Comparison of ENCODE assay signal across 25 mouse cellular contexts in the genomic region with DNA sequence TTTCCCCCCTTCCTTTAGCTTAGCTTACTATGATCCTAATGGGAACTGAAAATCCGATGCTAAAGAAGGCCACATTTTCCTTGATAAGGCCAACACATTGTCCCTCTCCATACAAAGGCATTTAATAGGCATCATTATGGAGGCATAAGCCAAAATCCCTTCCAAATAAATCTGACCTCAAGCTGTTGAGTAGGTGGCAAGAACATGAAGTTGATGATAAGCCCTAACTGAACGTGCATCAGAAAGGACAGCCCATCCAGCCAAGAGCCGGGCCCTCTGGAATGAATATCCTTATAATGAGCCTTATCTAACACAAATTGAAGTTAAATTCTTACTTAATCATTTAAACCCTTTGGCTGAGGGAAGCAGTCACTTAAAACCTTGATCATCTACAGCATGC.
"Had no signal": no experiment of that assay in that cellular context is flagged by ENCODE, and none has a peak within 500 bp of the region (broad histone marks: within the 10 kb centered on the region; RNA-seq: fewer than 3 reads in every experiment).

No protein-coding gene starts in this region.

- H3K4me1 ChIP-seq: hindbrain, embryonic 10.5 days; hindbrain, embryonic 12.5 days; intestine, embryonic 15.5 days; limb, embryonic 10.5 days; limb, embryonic 12.5 days had no signal

- H3K27ac ChIP-seq: gastrocnemius, adult 2 months; heart, embryonic 13.5 days; hindbrain, embryonic 10.5 days; hindbrain, embryonic 12.5 days; hindbrain, embryonic 14.5 days; intestine, embryonic 15.5 days; layer of hippocampus, adult 2 months; left cerebral cortex, adult 2 months; limb, embryonic 10.5 days; limb, embryonic 12.5 days had no signal

- H3K4me2 ChIP-seq: heart, embryonic 11.5 days; heart, embryonic 13.5 days; hindbrain, embryonic 12.5 days; hindbrain, embryonic 14.5 days; intestine, embryonic 15.5 days; limb, embryonic 12.5 days had no signal

- H3K9me3 ChIP-seq: heart, embryonic 13.5 days; hindbrain, embryonic 10.5 days; hindbrain, embryonic 12.5 days; intestine, embryonic 15.5 days; limb, embryonic 10.5 days; limb, embryonic 12.5 days had no signal

- H3K9ac ChIP-seq: heart, embryonic 13.5 days; hindbrain, embryonic 12.5 days; hindbrain, embryonic 14.5 days; intestine, embryonic 15.5 days; limb, embryonic 12.5 days had no signal

- H3K4me3 ChIP-seq: gastrocnemius, adult 2 months; heart, embryonic 13.5 days; hindbrain, embryonic 10.5 days; hindbrain, embryonic 12.5 days; intestine, embryonic 15.5 days; layer of hippocampus, adult 2 months; left cerebral cortex, adult 2 months; limb, embryonic 10.5 days; limb, embryonic 12.5 days had no signal

- H3K36me3 ChIP-seq: heart, embryonic 13.5 days; hindbrain, embryonic 10.5 days; hindbrain, embryonic 12.5 days; intestine, embryonic 15.5 days; limb, embryonic 10.5 days; limb, embryonic 12.5 days had no signal

- H3K27me3 ChIP-seq: heart, embryonic 13.5 days; hindbrain, embryonic 12.5 days; intestine, embryonic 15.5 days; limb, embryonic 12.5 days had no signal

- ATAC-seq: forebrain, embryonic 16.5 days; hindbrain, embryonic 16.5 days; inflammation-experienced regulatory T-cells, adult 6 months; intestine, embryonic 15.5 days; intestine, postnatal 0 days had no signal

- DNase-seq: gastrocnemius, adult 2 months; gastrocnemius, postnatal 10 days; gastrocnemius, postnatal 25 days; heart, postnatal 10 days; heart, postnatal 4 days; kidney, adult 18-20 months; kidney, adult 8-10 months; kidney, postnatal 10 days; kidney, postnatal 25 days; kidney, postnatal 4 days; liver had no signal
